Mouse (Mus musculus) small intestine, adult 2 months (tissue): ENCODE data around the gene Med13l. TPM values are rescaled to one million over a fixed set of nuclear protein-coding genes. Genes with fewer than 3 reads are reported as not detected.

Experiments
- H3K27ac ChIP-seq: fragments of 200-500 bp; 2 replicates; pipeline ENCODE4 v1.5.1; 2012; ENCODE audit warnings: low read depth, low read length, control low read depth, inconsistent platforms; ENCODE audit not compliant: insufficient read depth
- H3K27me3 ChIP-seq: fragments of 200-500 bp; 2 replicates; pipeline ENCODE4 v1.6.1; 2012; ENCODE audit warnings: mild to moderate bottlenecking, moderate library complexity, low read length, inconsistent platforms; ENCODE audit not compliant: control insufficient read depth, insufficient read depth
- H3K36me3 ChIP-seq: fragments of 200-500 bp; 2 replicates; pipeline ENCODE4 v1.6.1; 2012; ENCODE audit warnings: mild to moderate bottlenecking, low read length, control low read depth, inconsistent platforms; ENCODE audit not compliant: control insufficient read depth, insufficient read depth
- H3K4me1 ChIP-seq: fragments of 200-500 bp; 2 replicates; pipeline ENCODE4 v1.6.1; 2012; ENCODE audit warnings: low read length, inconsistent platforms, mixed read lengths; ENCODE audit not compliant: control insufficient read depth, insufficient read depth, insufficient read length
- H3K4me3 ChIP-seq: fragments of 200-500 bp; 2 replicates; pipeline ENCODE4 v1.5.1; 2012; ENCODE audit warnings: low read depth, mild to moderate bottlenecking, control low read depth, inconsistent platforms, low read length, moderate library complexity
- CTCF ChIP-seq: fragments of 200-500 bp; IDR thresholded peaks from 2 replicates; pipeline ENCODE4 v1.5.1; 2012; ENCODE audit warnings: low read depth, mild to moderate bottlenecking, control low read depth, inconsistent platforms, low read length, moderate library complexity, mixed read lengths; ENCODE audit not compliant: insufficient replicate concordance, insufficient read length; ENCODE audit errors: extremely low read depth
- POLR2A ChIP-seq: fragments of 200-500 bp; IDR thresholded peaks from 2 replicates; pipeline ENCODE4 v1.6.1; 2012; ENCODE audit warnings: low read depth, mild to moderate bottlenecking, control low read depth, inconsistent platforms, low read length, moderate library complexity
- WGBS: fragments of 180-500 bp; shearing (Covaris S2); methylation state at CpG from one replicate; pipeline ENCODE4 v1.1.7; 2018; 5-methylcytosine and 5-hydroxymethylcytosine counted together
- polyA plus RNA-seq: library from polyadenylated mRNA; depleted of rRNA; stranded (reverse); fragments of >200 nt; gene quantifications from 2 replicates; pipeline ENCODE4 v1.2.3, GENCODE M21; 2012

Med13l gene
- polyA plus RNA-seq, 1 experiment, result 13.6 TPM

GRCm38 (mm10) chr5:118614571-118614981 is 54.1 kb downstream of the Med13l start:
- H3K27me3 ChIP-seq, result no peaks in the 10 kb centered on the region
- H3K27ac ChIP-seq, result no peak overlapping the region
- no peak for TF ChIP-seq CTCF
- no peak for TF ChIP-seq POLR2A
- no peaks in the 10 kb centered on the region for H3K36me3 ChIP-seq
- 8% methylated on average over 2 of the region's 2 CpGs for WGBS
- peaks cover 15% of the 10 kb centered on the region for H3K4me1 ChIP-seq
- H3K4me3 ChIP-seq, result no peak overlapping the region

GRCm38 (mm10) chr5:118618963-118619610 is 58.6 kb downstream of the Med13l start:
- Histone ChIP-seq H3K4me3 (no peak overlapping the region), H3K27me3 (no peaks in the 10 kb centered on the region), H3K36me3 (no peaks in the 10 kb centered on the region), H3K27ac (no peak overlapping the region), H3K4me1 (peaks cover 13% of the 10 kb centered on the region)
- 89% methylated on average over 12 of the region's 12 CpGs for WGBS
- no peak for TF ChIP-seq CTCF
- no peak for TF ChIP-seq POLR2A

- 78% methylated on average over 7 of the region's 7 CpGs for WGBS
- peaks cover 11% of the 10 kb centered on the region for H3K4me1 ChIP-seq
- no peak for TF ChIP-seq CTCF
- TF ChIP-seq POLR2A, result no peak
- H3K27ac ChIP-seq, result no peak overlapping the region
- no peak overlapping the region for H3K4me3 ChIP-seq
- no peaks in the 10 kb centered on the region for H3K27me3 ChIP-seq
- H3K36me3 ChIP-seq, result no peaks in the 10 kb centered on the region
Measured at GRCm38 (mm10) chr5:118619801-118620200, 59.3 kb downstream of the Med13l start.

- peaks cover 11% of the 10 kb centered on the region for H3K4me1 ChIP-seq
- H3K27ac ChIP-seq, result no peak overlapping the region
- no peaks in the 10 kb centered on the region for H3K36me3 ChIP-seq
- WGBS, result 86% methylated on average over 7 of the region's 7 CpGs
- TF ChIP-seq POLR2A, result no peak
- no peak for TF ChIP-seq CTCF
- no peaks in the 10 kb centered on the region for H3K27me3 ChIP-seq
- H3K4me3 ChIP-seq, result no peak overlapping the region
Measured at GRCm38 (mm10) chr5:118620330-118620910, 59.9 kb downstream of the Med13l start.

- Histone ChIP-seq H3K27me3 (no peaks in the 10 kb centered on the region), H3K4me3 (no peak overlapping the region), H3K36me3 (no peaks in the 10 kb centered on the region), H3K4me1 (peaks cover 11% of the 10 kb centered on the region), H3K27ac (no peak overlapping the region)
- TF ChIP-seq POLR2A (no peak), CTCF (no peak)
- 45% methylated on average over 4 of the region's 4 CpGs for WGBS
Measured at GRCm38 (mm10) chr5:118621877-118622276, 61.4 kb downstream of the Med13l start.

GRCm38 (mm10) chr5:118622346-118622745 is 61.9 kb downstream of the Med13l start:
- 39% methylated on average over 5 of the region's 5 CpGs for WGBS
- Histone ChIP-seq H3K27ac (no peak overlapping the region), H3K4me3 (no peak overlapping the region), H3K36me3 (no peaks in the 10 kb centered on the region), H3K4me1 (peaks cover 13% of the 10 kb centered on the region), H3K27me3 (no peaks in the 10 kb centered on the region)
- no peak for TF ChIP-seq CTCF
- no peak for TF ChIP-seq POLR2A

GRCm38 (mm10) chr5:118623797-118624196 is 63.3 kb downstream of the Med13l start:
- Histone ChIP-seq H3K36me3 (no peaks in the 10 kb centered on the region), H3K4me3 (no peak overlapping the region), H3K4me1 (peaks cover 13% of the 10 kb centered on the region), H3K27me3 (no peaks in the 10 kb centered on the region), H3K27ac (no peak overlapping the region)
- 81% methylated on average over 5 of the region's 5 CpGs for WGBS
- no peak for TF ChIP-seq POLR2A
- no peak for TF ChIP-seq CTCF

GRCm38 (mm10) chr5:118627630-118628029 is 67.2 kb downstream of the Med13l start:
- no peak overlapping the region for H3K27ac ChIP-seq
- peaks cover 6% of the 10 kb centered on the region; the same call in 1 of the 2 replicates for H3K4me1 ChIP-seq
- TF ChIP-seq POLR2A, result no peak
- no peaks in the 10 kb centered on the region for H3K36me3 ChIP-seq
- H3K27me3 ChIP-seq, result no peaks in the 10 kb centered on the region
- H3K4me3 ChIP-seq, result no peak overlapping the region
- WGBS, result 54% methylated on average over 5 of the region's 5 CpGs
